In the genomic region with DNA sequence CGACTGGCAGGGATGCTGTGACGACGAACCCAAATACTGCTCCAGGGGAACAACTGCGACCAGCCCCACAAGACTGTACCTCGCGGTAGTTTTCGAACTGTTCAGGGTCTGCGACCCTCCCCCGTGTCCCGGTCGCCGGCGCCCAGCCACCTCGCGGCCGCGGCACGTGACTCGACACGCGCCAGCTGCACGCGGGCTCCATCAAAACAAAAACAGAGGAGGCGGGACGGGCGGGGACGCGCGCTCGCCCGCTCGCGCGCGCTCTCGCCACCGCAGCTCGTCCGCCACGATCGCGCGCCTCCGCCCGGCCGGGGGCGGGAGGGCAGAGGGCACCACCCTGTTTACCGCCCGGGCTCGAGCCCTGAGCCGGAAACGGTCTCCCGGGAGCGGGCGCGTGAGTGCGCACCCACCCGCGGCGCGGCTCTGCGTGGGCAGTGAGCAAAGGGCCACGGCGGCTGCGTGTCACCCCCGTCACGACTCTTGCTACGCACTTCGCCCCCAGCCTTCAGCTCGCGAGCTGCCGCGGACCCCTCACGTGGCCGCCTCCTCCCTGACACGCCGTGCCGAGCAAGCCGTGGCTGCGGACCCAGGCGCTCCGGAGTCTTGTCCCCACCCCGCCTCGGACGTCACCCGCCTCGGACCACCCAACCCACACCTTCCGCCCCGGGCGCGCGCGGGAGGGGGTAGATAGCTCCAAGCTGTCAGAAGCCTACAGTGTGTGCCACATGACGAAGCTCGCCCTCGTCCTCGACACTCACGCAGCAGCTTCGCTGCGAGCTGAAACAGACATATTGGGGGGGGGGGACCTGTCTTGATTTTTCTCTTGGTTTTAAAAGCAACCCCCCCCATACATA, we compare ENCODE assay signal across 7 mouse cellular contexts.
DNase-seq lines count a peak whose midpoint lies in the region; ATAC-seq lines count a peak whose summit lies in the region.

No protein-coding gene starts in this region.

- no peak overlapping the region for H3K27ac ChIP-seq in embryonic facial prominence, embryonic 13.5 days
- H3K27ac ChIP-seq in limb, embryonic 13.5 days: no peak overlapping the region
- H3K27ac ChIP-seq in midbrain, embryonic 14.5 days (replicated peaks; ENCODE audit: low read depth, low read length): no peak overlapping the region

- peak overlapping the region; percentile 72 for H3K9ac ChIP-seq in embryonic facial prominence, embryonic 13.5 days
- H3K9ac ChIP-seq in limb, embryonic 13.5 days: peak overlapping the region; percentile 67
- H3K9ac ChIP-seq in midbrain, embryonic 14.5 days (replicated peaks; ENCODE audit: low read length): peak overlapping the region; percentile 57

- H3K9me3 ChIP-seq in embryonic facial prominence, embryonic 13.5 days: no peaks in the 10 kb centered on the region
- no peaks in the 10 kb centered on the region for H3K9me3 ChIP-seq in limb, embryonic 13.5 days
- no peaks in the 10 kb centered on the region for H3K9me3 ChIP-seq in midbrain, embryonic 14.5 days (ENCODE audit: control insufficient read depth, low read length)

- DNase-seq in adrenal gland, postnatal 14 days: peak; percentile 97
- DNase-seq in heart, adult 9 months (ENCODE audit: low spot score in 2 of 2): peak; percentile 96 to 97
- peak; percentile 94 for DNase-seq in kidney, adult 9 months
- peak; percentile 79 for DNase-seq in midbrain, embryonic 14.5 days
- peak; percentile 77 for DNase-seq in spleen, adult 12 weeks (ENCODE audit: low spot score)

- no peaks in the 10 kb centered on the region for H3K36me3 ChIP-seq in embryonic facial prominence, embryonic 13.5 days
- no peaks in the 10 kb centered on the region for H3K36me3 ChIP-seq in limb, embryonic 13.5 days
- no peaks in the 10 kb centered on the region for H3K36me3 ChIP-seq in midbrain, embryonic 14.5 days (ENCODE audit: control insufficient read depth, insufficient read depth, low read length)

- ATAC-seq in embryonic facial prominence, embryonic 13.5 days (ENCODE audit: insufficient number of reproducible peaks, insufficient read depth, low FRiP score, low TSS enrichment, low read depth): peak; percentile 56; the same call in 1 of the 2 replicates
- peak; percentile 60 for ATAC-seq in limb, embryonic 13.5 days (ENCODE audit: low FRiP score, low read depth)
- ATAC-seq in midbrain, embryonic 14.5 days (ENCODE audit: low FRiP score, low TSS enrichment): peak; percentile 79

- peak overlapping the region; percentile 72 for H3K4me3 ChIP-seq in embryonic facial prominence, embryonic 13.5 days
- peak overlapping the region; percentile 77 for H3K4me3 ChIP-seq in limb, embryonic 13.5 days
- peak overlapping the region; percentile 72 for H3K4me3 ChIP-seq in midbrain, embryonic 14.5 days (replicated peaks; ENCODE audit: low read depth, low read length)

- H3K27me3 ChIP-seq in embryonic facial prominence, embryonic 13.5 days: peaks cover 73% of the 10 kb centered on the region
- H3K27me3 ChIP-seq in limb, embryonic 13.5 days: peaks cover 76% of the 10 kb centered on the region
- H3K27me3 ChIP-seq in midbrain, embryonic 14.5 days (ENCODE audit: control insufficient read depth, insufficient read depth, low read length): peaks cover 30% of the 10 kb centered on the region

- H3K4me1 ChIP-seq in embryonic facial prominence, embryonic 13.5 days: peaks cover 34% of the 10 kb centered on the region
- peaks cover 28% of the 10 kb centered on the region for H3K4me1 ChIP-seq in limb, embryonic 13.5 days
- peaks cover 26% of the 10 kb centered on the region for H3K4me1 ChIP-seq in midbrain, embryonic 14.5 days (ENCODE audit: control insufficient read depth, insufficient read depth, low read length)

- peak overlapping the region; percentile 100 for H3K4me2 ChIP-seq in embryonic facial prominence, embryonic 13.5 days
- H3K4me2 ChIP-seq in limb, embryonic 13.5 days (replicated peaks): peak overlapping the region; percentile 100
- peak overlapping the region; percentile 97 for H3K4me2 ChIP-seq in midbrain, embryonic 14.5 days (ENCODE audit: low read length)

- under 1% methylated on average over 85 of the region's 100 CpGs for WGBS in embryonic facial prominence, embryonic 13.5 days
- WGBS in limb, embryonic 13.5 days: under 1% methylated on average over 97 of the region's 100 CpGs
- WGBS in midbrain, embryonic 14.5 days: under 1% methylated on average over 97 of the region's 100 CpGs
